In the genomic region with DNA sequence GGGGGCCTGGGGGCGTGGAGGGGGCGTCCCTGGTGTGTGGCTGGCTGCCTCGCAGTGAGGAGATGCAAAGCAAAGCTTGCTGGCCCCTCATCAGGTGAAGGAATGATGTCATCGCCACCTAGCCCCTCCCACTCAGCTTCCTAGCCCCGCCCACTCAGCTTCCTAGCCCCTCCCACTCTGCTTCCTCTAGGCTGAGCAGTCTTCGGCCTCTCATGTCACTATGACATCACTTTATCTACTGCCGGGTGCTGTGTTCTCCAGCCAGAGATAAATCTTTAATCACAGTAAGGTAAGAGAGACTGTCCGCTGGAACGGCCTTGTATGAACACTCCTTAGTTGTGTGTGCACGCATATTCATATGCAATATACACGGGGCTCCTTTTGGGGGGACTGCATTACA, we compare ENCODE assay signal across 23 mouse cellular contexts. TPM values are rescaled to one million over a fixed set of nuclear protein-coding genes. Genes with fewer than 3 reads are reported as not detected.
DNase-seq lines count a peak whose midpoint lies in the region; ATAC-seq and TF ChIP-seq lines count a peak whose summit lies in the region.
"Had no signal": no experiment of that assay in that cellular context is flagged by ENCODE, and none has a peak within 500 bp of the region (broad histone marks: within the 10 kb centered on the region; RNA-seq: fewer than 3 reads in every experiment).

No protein-coding gene starts in this region.

- H3K9ac ChIP-seq in kidney, postnatal 0 days (ENCODE audit: low read depth, low read length) = no peak overlapping the region
- no peak overlapping the region for H3K9ac ChIP-seq in kidney, embryonic 14.5 days (ENCODE audit: low read depth, low read length)
- H3K9ac ChIP-seq in ES-E14 (ENCODE audit: insufficient read depth, low read depth, low read length, poor library complexity, severe bottlenecking) = no peak overlapping the region
- H3K9ac ChIP-seq in intestine, embryonic 16.5 days (ENCODE audit: low read depth, low read length) = no peak overlapping the region
- H3K9ac ChIP-seq: forebrain, embryonic 13.5 days; liver, embryonic 14.5 days; midbrain, embryonic 15.5 days had no signal

- in situ Hi-C loops in ES-E14 (cut with MboI; ENCODE audit: low sequenced_read_pairs in 2 of 2, unreplicated experiment in 2 of 2) = no loop called here

- no peaks in the 10 kb centered on the region for H3K9me3 ChIP-seq in kidney, postnatal 0 days (replicated peaks; ENCODE audit: low read length)
- H3K9me3 ChIP-seq in kidney, embryonic 14.5 days (ENCODE audit: control insufficient read depth, low read length) = no peaks in the 10 kb centered on the region
- H3K9me3 ChIP-seq in ES-E14 (ENCODE audit: control insufficient read depth, insufficient read depth, low read depth, low read length) = no peaks in the 10 kb centered on the region
- H3K9me3 ChIP-seq in intestine, embryonic 16.5 days (ENCODE audit: control insufficient read depth, low read length) = no peaks in the 10 kb centered on the region
- H3K9me3 ChIP-seq: forebrain, embryonic 13.5 days; midbrain, embryonic 15.5 days had no signal

- H3K36me3 ChIP-seq in kidney, postnatal 0 days (ENCODE audit: insufficient read depth, low read length) = no peaks in the 10 kb centered on the region
- H3K36me3 ChIP-seq in kidney, embryonic 14.5 days (ENCODE audit: control insufficient read depth, insufficient read depth, low read length) = no peaks in the 10 kb centered on the region
- no peaks in the 10 kb centered on the region for H3K36me3 ChIP-seq in ES-E14 (ENCODE audit: control insufficient read depth, insufficient read depth, low read length, poor library complexity, severe bottlenecking)
- no peaks in the 10 kb centered on the region for H3K36me3 ChIP-seq in intestine, embryonic 16.5 days (ENCODE audit: control insufficient read depth, insufficient read depth, low read length)
- H3K36me3 ChIP-seq: midbrain, embryonic 15.5 days had no signal

- no peaks in the 10 kb centered on the region for H3K27me3 ChIP-seq in kidney, postnatal 0 days (ENCODE audit: insufficient read depth, low read length)
- no peaks in the 10 kb centered on the region for H3K27me3 ChIP-seq in kidney, embryonic 14.5 days (ENCODE audit: control insufficient read depth, insufficient read depth, low read length)
- H3K27me3 ChIP-seq in intestine, embryonic 16.5 days (replicated peaks; ENCODE audit: control insufficient read depth, insufficient read depth, low read length) = no peaks in the 10 kb centered on the region
- H3K27me3 ChIP-seq: forebrain, embryonic 13.5 days; midbrain, embryonic 15.5 days had no signal

- peak; percentile 24 for DNase-seq in kidney, postnatal 0 days (ENCODE audit: low spot score)
- peak; percentile 35 for DNase-seq in retina, embryonic 14.5 days (ENCODE audit: low spot score)
- no peak for DNase-seq in retina, postnatal 1 day
- peak; percentile 50 for DNase-seq in ES-E14 (ENCODE audit: low read depth, low spot score)
- no peak for DNase-seq in urinary bladder, postnatal 10 days (ENCODE audit: low spot score)
- DNase-seq: adrenal gland, adult 2 months; cerebellum, adult 9-11 months; gastrocnemius, postnatal 10 days; heart, adult 11 months; heart, postnatal 4 days; kidney, adult 8-10 months; layer of hippocampus, postnatal 36 days; lung, postnatal 14 days; spleen, adult 18-20 months had no signal

- WGBS in kidney, postnatal 0 days = 64% methylated on average over 10 of the region's 11 CpGs
- WGBS in kidney, embryonic 14.5 days = 57% methylated on average over 9 of the region's 11 CpGs
- 48% methylated on average over 11 of the region's 11 CpGs for WGBS in intestine, embryonic 16.5 days

- no peak overlapping the region for H3K27ac ChIP-seq in kidney, postnatal 0 days
- H3K27ac ChIP-seq in kidney, embryonic 14.5 days (ENCODE audit: low read depth, low read length) = no peak overlapping the region
- H3K27ac ChIP-seq in ES-E14 (ENCODE audit: insufficient read depth, low read depth, low read length, poor library complexity, severe bottlenecking) = no peak overlapping the region
- H3K27ac ChIP-seq in intestine, embryonic 16.5 days (ENCODE audit: low read length) = no peak overlapping the region
- H3K27ac ChIP-seq: forebrain, embryonic 13.5 days; layer of hippocampus, adult 2 months; liver, embryonic 14.5 days; midbrain, embryonic 15.5 days had no signal

- no peaks in the 10 kb centered on the region for H3K4me1 ChIP-seq in kidney, postnatal 0 days (replicated peaks; ENCODE audit: insufficient read depth, low read length)
- no peaks in the 10 kb centered on the region for H3K4me1 ChIP-seq in kidney, embryonic 14.5 days (ENCODE audit: control insufficient read depth, insufficient read depth, low read length)
- H3K4me1 ChIP-seq in ES-E14 (ENCODE audit: control insufficient read depth in 2 of 2, insufficient read depth in 2 of 2, low read length in 2 of 2, poor library complexity in 1 of 2) = peaks cover 2 to 15% of the 10 kb centered on the region in 2 experiments; a peak in 2 of 4 replicates
- H3K4me1 ChIP-seq in intestine, embryonic 16.5 days (ENCODE audit: control insufficient read depth, insufficient read depth, low read length) = no peaks in the 10 kb centered on the region; the same call in 1 of the 2 replicates

- no peak for TF ChIP-seq CTCF in kidney, postnatal 0 days (IDR thresholded peaks at IDR 0.05; ENCODE audit: low read depth)

- no peak overlapping the region for H3K4me2 ChIP-seq in kidney, postnatal 0 days (ENCODE audit: low read length)
- H3K4me2 ChIP-seq in kidney, embryonic 14.5 days (replicated peaks; ENCODE audit: low read depth, low read length) = no peak overlapping the region
- no peak overlapping the region for H3K4me2 ChIP-seq in intestine, embryonic 16.5 days (ENCODE audit: low read depth, low read length)
- H3K4me2 ChIP-seq: forebrain, embryonic 13.5 days; midbrain, embryonic 15.5 days had no signal

- H3K4me3 ChIP-seq in kidney, postnatal 0 days (replicated peaks; ENCODE audit: low read depth, low read length) = no peak overlapping the region
- H3K4me3 ChIP-seq in kidney, embryonic 14.5 days (ENCODE audit: low read length) = no peak overlapping the region
- H3K4me3 ChIP-seq in ES-E14 (ENCODE audit: insufficient read depth in 1 of 2, low read depth in 1 of 2, low read length in 2 of 2, poor library complexity in 1 of 2, severe bottlenecking in 1 of 2) = peak overlapping the region in 1 of 2 experiments; percentile 50; a peak in 2 of 4 replicates
- H3K4me3 ChIP-seq in intestine, embryonic 16.5 days (ENCODE audit: low read length) = no peak overlapping the region
- H3K4me3 ChIP-seq: erythroblast, embryonic 14.5 days; forebrain, embryonic 13.5 days; layer of hippocampus, adult 2 months; midbrain, embryonic 15.5 days had no signal

- ATAC-seq in kidney, postnatal 0 days (replicated peaks; ENCODE audit: low FRiP score, low read depth) = no peak; the same call in 1 of the 2 replicates
- no peak for ATAC-seq in kidney, embryonic 14.5 days (ENCODE audit: low FRiP score, low TSS enrichment)
- peak; percentile 13; the same call in 1 of the 2 replicates for ATAC-seq in intestine, embryonic 16.5 days
- ATAC-seq: forebrain, embryonic 13.5 days; hindbrain, embryonic 16.5 days; midbrain, embryonic 15.5 days had no signal

TF ChIP-seq in ES-E14, 5 proteins besides CTCF, POLR2A, EP300 and RAD21:
- TF ChIP-seq CHD2 (IDR thresholded peaks at IDR 0.05; ENCODE audit: low read depth, low read length) (no peak), MAFK (IDR thresholded peaks at IDR 0.05; ENCODE audit: insufficient read depth, low read depth, low read length) (no peak), ZNF384 (IDR thresholded peaks at IDR 0.05; ENCODE audit: low read depth, low read length) (no peak), HCFC1 (IDR thresholded peaks at IDR 0.05; ENCODE audit: borderline replicate concordance, insufficient read depth, low read length) (no peak), ZC3H11A (IDR thresholded peaks at IDR 0.05; ENCODE audit: borderline replicate concordance, low read depth, low read length) (no peak)

RNA-seq across cellular contexts. Expression of a gene that starts 19.3 kb away (rescaled TPM):
- 5.1 and 5.9 TPM in 2 replicates for polyA plus RNA-seq in kidney, postnatal 0 days (2015; fragmentation: Nextera tagmentation; extraction: Ambion mirVana)
- polyA plus RNA-seq in kidney, embryonic 14.5 days (2014; fragmentation: Nextera tagmentation; extraction: Ambion mirVana) = 12.9 and 15.1 TPM in 2 replicates
- 1.8 and 2.9 TPM in 2 replicates for total RNA-seq in ES-E14 (2012; rRNA removed)
- 4.3 and 4.8 TPM in 2 replicates for polyA plus RNA-seq in intestine, embryonic 16.5 days (2015; fragmentation: Nextera tagmentation; extraction: Ambion mirVana)
- total RNA-seq: megakaryocyte-erythroid progenitor cell, adult 5-6 weeks had no signal

Comparison
In these comparisons a context has a peak if more than half of its experiments do, and no peak if none do; other contexts are left out.
1. DNase-seq: peak in kidney, postnatal 0 days (single experiment), retina, embryonic 14.5 days (single experiment) and ES-E14 (single experiment); none in retina, postnatal 1 day (single experiment) and urinary bladder, postnatal 10 days (single experiment).